Mouse (Mus musculus): ENCODE measurements around the gene Slfn8. TPM values are rescaled to one million over a fixed set of nuclear protein-coding genes. Genes with fewer than 3 reads are reported as not detected.

Slfn8 gene
- polyA plus RNA-seq, 1 experiment = 0.28 TPM

- Histone ChIP-seq H3K4me3 (ENCODE audit: low read depth, low read length) (no peak overlapping the region), H3K27me3 (ENCODE audit: control insufficient read depth, insufficient read depth, low read length) (no peaks in the 10 kb centered on the region), H3K27ac (ENCODE audit: insufficient read depth, low read depth, low read length) (peak overlapping the region; percentile 92), H3K36me3 (ENCODE audit: control insufficient read depth, insufficient read depth, low read length) (peaks cover 2% of the 10 kb centered on the region; the same call in 1 of the 2 replicates), H3K4me1 (ENCODE audit: control insufficient read depth, insufficient read depth, insufficient read length, low read length) (peaks cover 18% of the 10 kb centered on the region; the same call in 1 of the 2 replicates)
- TF ChIP-seq POLR2A (IDR thresholded peaks at IDR 0.05; ENCODE audit: low read depth, low read length) = no peak
- TF ChIP-seq CTCF (IDR thresholded peaks at IDR 0.05; ENCODE audit: extremely low read depth, insufficient read length, insufficient replicate concordance, low read depth, low read length) = no peak
- 49% methylated on average over 4 of the region's 4 CpGs for WGBS
Measured at GRCm38 (mm10) chr11:83063126-83063525, 42.5 kb upstream of the Slfn8 start.

GRCm38 (mm10) chr11:83061806-83062205 is 41.2 kb upstream of the Slfn8 start:
- whole genome bisulfite sequencing = 77% methylated on average over 7 of the region's 7 CpGs
- Histone ChIP-seq H3K36me3 (ENCODE audit: control insufficient read depth, insufficient read depth, low read length) (no peaks in the 10 kb centered on the region), H3K27ac (ENCODE audit: insufficient read depth, low read depth, low read length) (no peak overlapping the region), H3K4me1 (ENCODE audit: control insufficient read depth, insufficient read depth, insufficient read length, low read length) (peaks cover 18% of the 10 kb centered on the region; the same call in 1 of the 2 replicates), H3K4me3 (ENCODE audit: low read depth, low read length) (no peak overlapping the region), H3K27me3 (ENCODE audit: control insufficient read depth, insufficient read depth, low read length) (no peaks in the 10 kb centered on the region)
- no peak for TF ChIP-seq POLR2A (IDR thresholded peaks at IDR 0.05; ENCODE audit: low read depth, low read length)
- no peak for TF ChIP-seq CTCF (IDR thresholded peaks at IDR 0.05; ENCODE audit: extremely low read depth, insufficient read length, insufficient replicate concordance, low read depth, low read length)

DNA sequence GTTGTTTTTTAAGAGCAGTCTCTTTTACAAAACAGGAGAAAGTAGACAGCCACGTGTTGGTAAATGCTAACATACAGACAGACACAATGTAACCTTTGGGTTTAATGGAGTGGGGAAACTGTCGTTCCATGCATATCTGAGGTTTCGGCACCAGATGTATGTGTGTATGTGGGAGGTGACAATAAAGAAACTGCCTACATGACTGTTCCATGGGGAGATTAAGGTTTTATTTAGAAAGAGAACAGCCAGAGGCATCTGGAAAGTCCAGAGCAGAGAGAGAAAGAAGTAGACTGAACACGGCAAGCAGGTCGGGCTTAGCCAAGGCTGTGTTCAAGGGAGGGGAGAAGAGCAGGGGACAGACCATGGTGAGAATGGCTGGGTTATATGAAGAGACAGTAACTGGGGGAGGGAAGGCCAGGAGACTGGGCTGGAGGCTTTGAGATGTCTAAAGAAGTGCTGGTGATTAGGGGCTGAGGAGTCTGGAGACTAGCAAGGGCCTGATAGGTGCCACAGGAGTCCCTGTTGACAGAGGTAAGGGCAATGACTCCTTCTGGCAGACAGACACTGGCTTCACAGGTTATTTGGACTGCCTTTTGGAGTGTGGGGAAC is 39.9 kb upstream of the Slfn8 start:
- 83% methylated on average over 5 of the region's 5 CpGs for WGBS
- H3K36me3 ChIP-seq (ENCODE audit: control insufficient read depth, insufficient read depth, low read length) = no peaks in the 10 kb centered on the region
- H3K4me1 ChIP-seq (ENCODE audit: control insufficient read depth, insufficient read depth, insufficient read length, low read length) = peaks cover 18% of the 10 kb centered on the region; the same call in 1 of the 2 replicates
- H3K27me3 ChIP-seq (ENCODE audit: control insufficient read depth, insufficient read depth, low read length) = no peaks in the 10 kb centered on the region
- H3K4me3 ChIP-seq (ENCODE audit: low read depth, low read length) = no peak overlapping the region
- H3K27ac ChIP-seq (ENCODE audit: insufficient read depth, low read depth, low read length) = no peak overlapping the region
- no peak for TF ChIP-seq CTCF (IDR thresholded peaks at IDR 0.05; ENCODE audit: extremely low read depth, insufficient read length, insufficient replicate concordance, low read depth, low read length)
- no peak for TF ChIP-seq POLR2A (IDR thresholded peaks at IDR 0.05; ENCODE audit: low read depth, low read length)

- 4% methylated on average over 5 of the region's 5 CpGs for WGBS
- TF ChIP-seq POLR2A (IDR thresholded peaks at IDR 0.05; ENCODE audit: low read depth, low read length) (no peak), CTCF (IDR thresholded peaks at IDR 0.05; ENCODE audit: extremely low read depth, insufficient read length, insufficient replicate concordance, low read depth, low read length) (peak; percentile 78; the same call in 1 of the 2 replicates)
- no peaks in the 10 kb centered on the region for H3K36me3 ChIP-seq (ENCODE audit: control insufficient read depth, insufficient read depth, low read length)
Measured at GRCm38 (mm10) chr11:83057863-83058262, 37.3 kb upstream of the Slfn8 start.

DNA sequence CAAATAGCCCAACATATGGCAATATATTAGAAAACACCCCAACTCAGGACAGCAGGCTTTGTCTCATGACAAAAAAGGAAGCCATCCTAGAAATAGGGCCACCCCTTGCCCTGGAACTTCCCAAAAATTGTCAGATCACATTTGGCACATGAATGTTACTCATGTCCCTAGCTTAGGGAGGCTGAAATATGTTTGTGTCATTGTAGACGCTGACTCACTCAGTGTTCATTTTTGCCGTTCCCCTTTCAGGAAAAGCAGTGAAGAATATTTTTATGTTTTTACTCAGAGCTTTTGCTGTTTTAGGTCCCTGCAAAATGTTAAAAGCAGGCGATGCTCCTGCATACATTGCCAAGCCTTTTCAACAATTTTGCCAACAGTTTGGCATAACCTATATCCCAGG is 25.0 kb upstream of the Slfn8 start:
- no peaks in the 10 kb centered on the region for H3K36me3 ChIP-seq (ENCODE audit: control insufficient read depth, insufficient read depth, low read length)
- H3K27me3 ChIP-seq (ENCODE audit: control insufficient read depth, insufficient read depth, low read length) = no peaks in the 10 kb centered on the region
- WGBS = 76% methylated on average over 3 of the region's 3 CpGs
- no peak overlapping the region for H3K27ac ChIP-seq (ENCODE audit: insufficient read depth, low read depth, low read length)
- no peaks in the 10 kb centered on the region for H3K4me1 ChIP-seq (ENCODE audit: control insufficient read depth, insufficient read depth, insufficient read length, low read length)
- no peak for TF ChIP-seq CTCF (IDR thresholded peaks at IDR 0.05; ENCODE audit: extremely low read depth, insufficient read length, insufficient replicate concordance, low read depth, low read length)
- TF ChIP-seq POLR2A (IDR thresholded peaks at IDR 0.05; ENCODE audit: low read depth, low read length) = no peak
- no peak overlapping the region for H3K4me3 ChIP-seq (ENCODE audit: low read depth, low read length)

More at GRCm38 (mm10) chr11:83057863-83058262, 37.3 kb upstream of the Slfn8 start:
- no peak overlapping the region for H3K4me3 ChIP-seq (ENCODE audit: low read depth, low read length)
- no peaks in the 10 kb centered on the region for H3K27me3 ChIP-seq (ENCODE audit: control insufficient read depth, insufficient read depth, low read length)
- no peak overlapping the region for H3K27ac ChIP-seq (ENCODE audit: insufficient read depth, low read depth, low read length)
- peaks cover 9% of the 10 kb centered on the region; the same call in 1 of the 2 replicates for H3K4me1 ChIP-seq (ENCODE audit: control insufficient read depth, insufficient read depth, insufficient read length, low read length)

- H3K4me3 ChIP-seq (ENCODE audit: low read depth, low read length) = no peak overlapping the region
- no peaks in the 10 kb centered on the region for H3K27me3 ChIP-seq (ENCODE audit: control insufficient read depth, insufficient read depth, low read length)
- no peaks in the 10 kb centered on the region for H3K36me3 ChIP-seq (ENCODE audit: control insufficient read depth, insufficient read depth, low read length)
- 79% methylated on average over 4 of the region's 4 CpGs for WGBS
- H3K4me1 ChIP-seq (ENCODE audit: control insufficient read depth, insufficient read depth, insufficient read length, low read length) = no peaks in the 10 kb centered on the region; the same call in 1 of the 2 replicates
- TF ChIP-seq POLR2A (IDR thresholded peaks at IDR 0.05; ENCODE audit: low read depth, low read length) = no peak
- no peak for TF ChIP-seq CTCF (IDR thresholded peaks at IDR 0.05; ENCODE audit: extremely low read depth, insufficient read length, insufficient replicate concordance, low read depth, low read length)
- no peak overlapping the region for H3K27ac ChIP-seq (ENCODE audit: insufficient read depth, low read depth, low read length)
Measured at GRCm38 (mm10) chr11:83043891-83044290, 23.3 kb upstream of the Slfn8 start.

GRCm38 (mm10) chr11:83041000-83041399 is 20.4 kb upstream of the Slfn8 start:
- Histone ChIP-seq H3K4me3 (ENCODE audit: low read depth, low read length) (no peak overlapping the region), H3K27me3 (ENCODE audit: control insufficient read depth, insufficient read depth, low read length) (no peaks in the 10 kb centered on the region), H3K27ac (ENCODE audit: insufficient read depth, low read depth, low read length) (no peak overlapping the region), H3K4me1 (ENCODE audit: control insufficient read depth, insufficient read depth, insufficient read length, low read length) (no peaks in the 10 kb centered on the region; the same call in 1 of the 2 replicates), H3K36me3 (ENCODE audit: control insufficient read depth, insufficient read depth, low read length) (no peaks in the 10 kb centered on the region)
- TF ChIP-seq POLR2A (IDR thresholded peaks at IDR 0.05; ENCODE audit: low read depth, low read length) = no peak
- no peak for TF ChIP-seq CTCF (IDR thresholded peaks at IDR 0.05; ENCODE audit: extremely low read depth, insufficient read length, insufficient replicate concordance, low read depth, low read length)

All from small intestine, adult 2 months (tissue).